Mouse (Mus musculus) kidney, embryonic 16.5 days (tissue): ENCODE data around the gene Ptgdr2. TPM values are rescaled to one million over a fixed set of nuclear protein-coding genes. Genes with fewer than 3 reads are reported as not detected.

ENCODE experiments used
- ATAC-seq: fragments of 200-750 bp; cut with Nextera tagmentation; 2 replicates; pipeline ENCODE4 v1.8.0; 2017; ENCODE audit warnings: moderate TSS enrichment; ENCODE audit not compliant: low FRiP score, low TSS enrichment
- H3K27ac ChIP-seq: fragments of 300-500 bp; sonication (generic); 2 replicates; pipeline ENCODE4 v1.5.1; 2014; ENCODE audit warnings: low read length
- H3K27me3 ChIP-seq: fragments of 300-500 bp; sonication (generic); 2 replicates; pipeline ENCODE4 v1.6.1; 2014; ENCODE audit warnings: low read length, control low read depth, mixed read lengths; ENCODE audit not compliant: insufficient read depth
- H3K36me3 ChIP-seq: fragments of 300-500 bp; sonication (generic); 2 replicates; pipeline ENCODE4 v1.6.1; 2014; ENCODE audit warnings: low read length, control low read depth, mixed read lengths; ENCODE audit not compliant: insufficient read depth
- H3K4me1 ChIP-seq: fragments of 300-500 bp; sonication (generic); 2 replicates; pipeline ENCODE4 v1.6.1; 2014; ENCODE audit warnings: low read length, control low read depth, mixed read lengths; ENCODE audit not compliant: insufficient read depth
- H3K4me2 ChIP-seq: fragments of 300-500 bp; sonication (generic); replicated peaks from 2 replicates; pipeline ENCODE4 v1.6.1; 2014; ENCODE audit warnings: low read depth, low read length
- H3K4me3 ChIP-seq: fragments of 300-500 bp; sonication (generic); 2 replicates; pipeline ENCODE4 v1.5.1; 2014; ENCODE audit warnings: mild to moderate bottlenecking, low read length
- H3K9ac ChIP-seq: fragments of 300-500 bp; sonication (generic); replicated peaks from 2 replicates; pipeline ENCODE4 v1.6.1; 2014; ENCODE audit warnings: low read length
- H3K9me3 ChIP-seq: fragments of 300-500 bp; sonication (generic); 2 replicates; pipeline ENCODE4 v1.6.1; 2016; ENCODE audit warnings: low read length, control low read depth
- WGBS: fragments of 180-500 bp; shearing (Covaris S2); extraction: QIAGEN DNeasy Blood & Tissue Kit; methylation state at CpG from one replicate; pipeline ENCODE4 v1.1.7; 2014; 5-methylcytosine and 5-hydroxymethylcytosine counted together
- polyA plus RNA-seq: library from polyadenylated mRNA; unstranded; fragments of >200 nt; fragmentation: Nextera tagmentation; extraction: Ambion mirVana; gene quantifications from 2 replicates; pipeline ENCODE4 v1.2.1, GENCODE M21; 2015

Ptgdr2 gene
- polyA plus RNA-seq, 1 experiment from 2014 or later = 0.10 TPM

- Histone ChIP-seq H3K36me3 (no peaks in the 10 kb centered on the region), H3K4me3 (no peak overlapping the region), H3K27ac (no peak overlapping the region), H3K27me3 (no peaks in the 10 kb centered on the region), H3K4me2 (no peak overlapping the region), H3K9ac (no peak overlapping the region), H3K4me1 (peaks cover 6% of the 10 kb centered on the region), H3K9me3 (no peaks in the 10 kb centered on the region)
- 0 out of 2 replicates have a peak, but pooled peaks have one; percentile 10 for ATAC-seq
- 86% methylated on average over 5 of the region's 5 CpGs for WGBS
These were observed 43.2 kb downstream of the Ptgdr2 start for GRCm38 (mm10) chr19:10980210-10980609.

DNA sequence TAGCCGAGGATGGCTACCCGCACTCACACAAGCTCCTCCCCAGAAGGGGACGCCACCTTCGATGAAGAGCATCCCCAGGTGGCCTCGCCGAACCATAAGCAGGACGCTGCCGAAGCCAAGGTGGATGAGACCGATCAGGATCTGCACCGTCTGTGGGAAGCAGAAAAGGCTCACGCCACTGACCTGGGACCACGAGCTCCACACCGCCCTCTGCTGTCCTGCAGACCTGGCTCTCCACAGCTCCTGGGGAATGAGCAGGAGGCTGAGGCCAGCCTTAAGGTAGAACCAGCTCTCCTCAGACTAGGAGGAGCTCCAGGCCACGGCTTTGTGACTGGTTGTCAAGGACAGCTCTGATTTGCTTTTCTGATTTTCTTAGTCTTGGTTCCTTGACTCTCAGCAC lies 46.2 kb downstream of the Ptgdr2 start:
- Histone ChIP-seq H3K27me3 (no peaks in the 10 kb centered on the region), H3K27ac (no peak overlapping the region), H3K9me3 (no peaks in the 10 kb centered on the region), H3K4me3 (no peak overlapping the region), H3K9ac (no peak overlapping the region), H3K4me2 (peak overlapping the region; percentile 28), H3K36me3 (no peaks in the 10 kb centered on the region), H3K4me1 (peaks cover 6% of the 10 kb centered on the region)
- ATAC-seq = no peak
- 26% methylated on average over 14 of the region's 14 CpGs for WGBS

GRCm38 (mm10) chr19:10984551-10984950 lies 47.6 kb downstream of the Ptgdr2 start:
- Histone ChIP-seq H3K36me3 (no peaks in the 10 kb centered on the region), H3K9me3 (no peaks in the 10 kb centered on the region), H3K4me1 (peaks cover 3% of the 10 kb centered on the region), H3K27me3 (no peaks in the 10 kb centered on the region), H3K4me3 (no peak overlapping the region), H3K4me2 (no peak overlapping the region), H3K27ac (no peak overlapping the region), H3K9ac (no peak overlapping the region)
- WGBS = 76% methylated on average over 13 of the region's 13 CpGs
- ATAC-seq = no peak

GRCm38 (mm10) chr19:10985889-10986288 lies 48.9 kb downstream of the Ptgdr2 start:
- no peaks in the 10 kb centered on the region for H3K4me1 ChIP-seq
- WGBS = 88% methylated on average over 4 of the region's 4 CpGs
- no peaks in the 10 kb centered on the region for H3K27me3 ChIP-seq
- H3K9me3 ChIP-seq = no peaks in the 10 kb centered on the region
- no peak overlapping the region for H3K4me3 ChIP-seq
- no peak for ATAC-seq
- no peaks in the 10 kb centered on the region for H3K36me3 ChIP-seq
- H3K4me2 ChIP-seq = no peak overlapping the region
- H3K27ac ChIP-seq = no peak overlapping the region
- no peak overlapping the region for H3K9ac ChIP-seq

DNA sequence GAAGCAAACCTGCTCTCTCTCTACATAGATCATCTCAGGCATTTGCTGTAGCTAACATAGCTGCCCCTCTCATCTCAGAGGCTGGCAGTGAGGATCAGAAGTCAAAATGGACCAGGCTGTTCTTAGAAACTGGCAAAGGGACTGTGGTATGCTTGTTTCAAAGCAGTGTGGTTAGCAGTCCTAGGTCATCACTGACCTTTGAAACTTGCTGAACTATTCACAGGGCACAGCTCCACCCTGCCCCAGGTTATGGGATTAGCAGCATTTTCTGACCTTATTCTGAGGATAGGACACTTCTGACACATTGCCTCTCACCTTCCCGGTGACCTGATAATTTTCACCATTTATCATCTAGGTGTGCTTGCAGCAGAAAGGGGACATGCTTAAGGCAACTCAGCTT lies 51.6 kb downstream of the Ptgdr2 start:
- ATAC-seq = no peak
- H3K4me2 ChIP-seq = no peak overlapping the region
- no peaks in the 10 kb centered on the region for H3K9me3 ChIP-seq
- no peaks in the 10 kb centered on the region for H3K27me3 ChIP-seq
- WGBS = 89% methylated on average over 1 of the region's 1 CpGs
- no peaks in the 10 kb centered on the region for H3K36me3 ChIP-seq
- H3K27ac ChIP-seq = no peak overlapping the region
- no peak overlapping the region for H3K4me3 ChIP-seq
- no peaks in the 10 kb centered on the region for H3K4me1 ChIP-seq
- no peak overlapping the region for H3K9ac ChIP-seq

- ATAC-seq = no peak
- Histone ChIP-seq H3K27ac (no peak overlapping the region), H3K9ac (no peak overlapping the region), H3K4me2 (no peak overlapping the region), H3K9me3 (no peaks in the 10 kb centered on the region), H3K4me3 (no peak overlapping the region), H3K4me1 (no peaks in the 10 kb centered on the region), H3K36me3 (no peaks in the 10 kb centered on the region), H3K27me3 (no peaks in the 10 kb centered on the region)
- WGBS = 6% methylated on average over 1 of the region's 1 CpGs
These were observed 53.8 kb downstream of the Ptgdr2 start for GRCm38 (mm10) chr19:10990751-10991150.

DNA sequence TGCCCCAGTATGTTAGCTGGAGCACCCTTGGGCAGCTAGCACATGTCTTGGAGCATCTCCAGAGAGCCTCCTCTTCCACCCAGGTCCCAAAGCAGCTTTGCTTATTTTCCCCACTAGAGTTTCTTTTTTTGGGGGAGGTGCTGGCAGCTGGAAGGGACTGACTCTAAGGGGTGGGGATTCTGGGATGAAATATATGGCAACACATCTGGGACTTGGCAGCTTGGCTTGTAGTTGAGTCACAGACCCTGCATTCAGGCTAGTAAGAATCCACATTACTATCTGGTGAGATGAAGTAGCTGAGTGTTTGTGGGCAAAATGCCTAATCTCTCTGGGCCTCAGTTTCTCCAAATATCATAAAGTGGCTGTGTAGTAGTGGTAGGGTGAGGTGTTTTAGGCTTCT lies 55.0 kb downstream of the Ptgdr2 start:
- H3K4me3 ChIP-seq = no peak overlapping the region
- H3K9ac ChIP-seq = no peak overlapping the region
- H3K4me1 ChIP-seq = no peaks in the 10 kb centered on the region
- no peaks in the 10 kb centered on the region for H3K9me3 ChIP-seq
- no peaks in the 10 kb centered on the region for H3K36me3 ChIP-seq
- H3K27me3 ChIP-seq = no peaks in the 10 kb centered on the region
- H3K4me2 ChIP-seq = no peak overlapping the region
- H3K27ac ChIP-seq = no peak overlapping the region
- ATAC-seq = no peak

Other genes with a start within 250 kb of the Ptgdr2 start
- gene Vps37c, start 248.4 kb upstream of the Ptgdr2 start, polyA plus RNA-seq = 36.2 and 37.6 TPM in 2 replicates
- gene Cd5, start 198.2 kb upstream of the Ptgdr2 start, polyA plus RNA-seq = 0.19 and 0.31 TPM in 2 replicates
- gene Cd6, start 107.1 kb upstream of the Ptgdr2 start, polyA plus RNA-seq = 0.13 TPM in 1 of 2 replicates, not detected in the other
- 0.54 and 0.85 TPM in 2 replicates for gene Slc15a3, start 97.4 kb upstream of the Ptgdr2 start, polyA plus RNA-seq
- gene Tmem132a, start 67.2 kb upstream of the Ptgdr2 start, polyA plus RNA-seq = 88.6 and 94.4 TPM in 2 replicates
- 115 and 118 TPM in 2 replicates for gene Tmem109, start 55.2 kb upstream of the Ptgdr2 start, polyA plus RNA-seq
- 47.6 and 51.3 TPM in 2 replicates for gene Prpf19, start 41.9 kb upstream of the Ptgdr2 start, polyA plus RNA-seq
- not detected in 2 replicates for gene Zp1, start 16.5 kb upstream of the Ptgdr2 start, polyA plus RNA-seq
- gene Ccdc86, start 12.1 kb downstream of the Ptgdr2 start, polyA plus RNA-seq = 32.2 and 33.5 TPM in 2 replicates
- gene Ms4a10, start 37.5 kb downstream of the Ptgdr2 start, polyA plus RNA-seq = not detected in 2 replicates
- gene Ms4a15, start 56.1 kb downstream of the Ptgdr2 start, polyA plus RNA-seq = not detected in 2 replicates
- not detected in 2 replicates for gene Ms4a18, start 80.9 kb downstream of the Ptgdr2 start, polyA plus RNA-seq
- gene Ms4a8a, start 143.9 kb downstream of the Ptgdr2 start, polyA plus RNA-seq = not detected in 2 replicates
- gene 1700017D01Rik, start 193.7 kb downstream of the Ptgdr2 start, polyA plus RNA-seq = not detected in 2 replicates
- not detected in 2 replicates for gene 1700025F22Rik, start 228.2 kb downstream of the Ptgdr2 start, polyA plus RNA-seq